Comparison of ENCODE assay signal across 21 mouse cellular contexts in the genomic region with DNA sequence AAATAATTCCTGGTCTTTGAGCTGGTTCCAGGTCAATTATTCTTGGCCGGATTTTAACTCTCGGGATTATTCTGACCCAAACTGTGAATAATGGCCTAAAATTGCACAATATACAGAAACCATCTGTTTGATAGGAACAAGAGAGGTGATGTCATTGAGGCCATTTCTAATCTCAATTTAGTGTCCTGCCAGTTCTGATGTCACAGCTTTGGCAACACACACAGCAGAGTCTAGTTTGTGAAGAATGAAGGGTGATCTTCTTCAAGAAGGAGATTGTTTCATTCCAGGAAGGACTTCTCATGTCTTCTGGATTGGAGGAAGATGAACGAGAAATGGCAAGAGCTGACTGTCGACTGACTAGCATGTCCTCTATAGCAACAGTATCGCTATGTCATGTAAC.
A peak's percentile ranks its signal among the peaks of the same experiment; 100 is the strongest.
DNase-seq lines count a peak whose midpoint lies in the region; ATAC-seq and TF ChIP-seq lines count a peak whose summit lies in the region.
"Had no signal": no experiment of that assay in that cellular context is flagged by ENCODE, and none has a peak within 500 bp of the region (broad histone marks: within the 10 kb centered on the region; RNA-seq: fewer than 3 reads in every experiment).

No protein-coding gene starts in this region.

- ATAC-seq in liver, postnatal 0 days, result no peak
- ATAC-seq in midbrain, embryonic 15.5 days (replicated peaks), result no peak
- ATAC-seq: CD4-positive, CD25-positive, alpha-beta regulatory T cell, adult 4 months; forebrain, embryonic 13.5 days; intestine, embryonic 16.5 days; midbrain, embryonic 13.5 days had no signal

- H3K4me1 ChIP-seq in liver, adult 2 months (ENCODE audit: control insufficient read depth, insufficient read depth, low read length), result no peaks in the 10 kb centered on the region
- no peaks in the 10 kb centered on the region for H3K4me1 ChIP-seq in liver, postnatal 0 days (ENCODE audit: insufficient read depth)
- H3K4me1 ChIP-seq in midbrain, embryonic 15.5 days, result no peaks in the 10 kb centered on the region
- H3K4me1 ChIP-seq: forebrain, embryonic 13.5 days; limb, embryonic 13.5 days; liver, embryonic 15.5 days; midbrain, embryonic 13.5 days had no signal

- H3K27ac ChIP-seq in liver, adult 2 months (replicated peaks; ENCODE audit: insufficient read depth, low read depth, low read length), result no peak overlapping the region
- no peak overlapping the region for H3K27ac ChIP-seq in liver, postnatal 0 days (ENCODE audit: low read depth)
- H3K27ac ChIP-seq in midbrain, embryonic 15.5 days, result no peak overlapping the region
- H3K27ac ChIP-seq: forebrain, embryonic 13.5 days; heart, embryonic 13.5 days; hindbrain, embryonic 14.5 days; limb, embryonic 13.5 days; liver, embryonic 15.5 days; midbrain, embryonic 13.5 days had no signal

- no peak overlapping the region for H3K9ac ChIP-seq in liver, adult 2 months (ENCODE audit: low read depth, low read length)
- no peak overlapping the region for H3K9ac ChIP-seq in liver, postnatal 0 days (replicated peaks)
- no peak overlapping the region for H3K9ac ChIP-seq in midbrain, embryonic 15.5 days
- H3K9ac ChIP-seq: forebrain, embryonic 13.5 days; heart, embryonic 13.5 days; hindbrain, embryonic 14.5 days; limb, embryonic 13.5 days; liver, embryonic 15.5 days; midbrain, embryonic 13.5 days had no signal

- H3K4me2 ChIP-seq in liver, postnatal 0 days (ENCODE audit: low read depth, low read length), result no peak overlapping the region
- no peak overlapping the region for H3K4me2 ChIP-seq in midbrain, embryonic 15.5 days
- H3K4me2 ChIP-seq: forebrain, embryonic 13.5 days; heart, embryonic 13.5 days; hindbrain, embryonic 14.5 days; limb, embryonic 13.5 days; liver, embryonic 15.5 days; midbrain, embryonic 13.5 days had no signal

- no peak for TF ChIP-seq CTCF in liver, adult 2 months (IDR thresholded peaks at IDR 0.05; ENCODE audit: low read depth, low read length)
- TF ChIP-seq CTCF in liver, postnatal 0 days (IDR thresholded peaks at IDR 0.05; ENCODE audit: low read depth), result no peak

- no peaks in the 10 kb centered on the region for H3K36me3 ChIP-seq in liver, adult 2 months (ENCODE audit: control insufficient read depth, insufficient read depth, low read length)
- no peaks in the 10 kb centered on the region for H3K36me3 ChIP-seq in liver, postnatal 0 days (replicated peaks; ENCODE audit: insufficient read depth, low read length)
- H3K36me3 ChIP-seq in midbrain, embryonic 15.5 days (replicated peaks), result no peaks in the 10 kb centered on the region
- H3K36me3 ChIP-seq: G1E; heart, embryonic 13.5 days; limb, embryonic 13.5 days; liver, embryonic 15.5 days; midbrain, embryonic 13.5 days had no signal

- no peaks in the 10 kb centered on the region for H3K9me3 ChIP-seq in liver, postnatal 0 days (ENCODE audit: low read length)
- H3K9me3 ChIP-seq in midbrain, embryonic 15.5 days, result no peaks in the 10 kb centered on the region
- H3K9me3 ChIP-seq: forebrain, embryonic 13.5 days; G1E; heart, embryonic 13.5 days; limb, embryonic 13.5 days; liver, embryonic 15.5 days; midbrain, embryonic 13.5 days had no signal

- no peak for TF ChIP-seq POLR2A in liver, adult 2 months (IDR thresholded peaks at IDR 0.05; ENCODE audit: extremely low read depth, insufficient read depth, low read length)

- 0 out of 2 replicates have a peak, but pooled peaks cover 2% of the 10 kb centered on the region for H3K27me3 ChIP-seq in liver, adult 2 months (ENCODE audit: control insufficient read depth, insufficient read depth, low read length)
- H3K27me3 ChIP-seq in liver, postnatal 0 days (ENCODE audit: insufficient read depth, low read length), result no peaks in the 10 kb centered on the region
- H3K27me3 ChIP-seq in midbrain, embryonic 15.5 days (replicated peaks), result no peaks in the 10 kb centered on the region
- H3K27me3 ChIP-seq: forebrain, embryonic 13.5 days; heart, embryonic 13.5 days; limb, embryonic 13.5 days; liver, embryonic 15.5 days; midbrain, embryonic 13.5 days had no signal

- H3K79me2 ChIP-seq in liver, adult 2 months (ENCODE audit: control insufficient read depth, insufficient read depth, low read length), result no peaks in the 10 kb centered on the region

- no peak overlapping the region for H3K4me3 ChIP-seq in liver, adult 2 months (ENCODE audit: insufficient read depth, low read depth, low read length)
- no peak overlapping the region for H3K4me3 ChIP-seq in liver, postnatal 0 days (ENCODE audit: low read depth, low read length)
- no peak overlapping the region for H3K4me3 ChIP-seq in midbrain, embryonic 15.5 days
- H3K4me3 ChIP-seq: forebrain, embryonic 13.5 days; heart, embryonic 13.5 days; limb, embryonic 13.5 days; liver, embryonic 15.5 days; midbrain, embryonic 13.5 days had no signal

- 75% methylated on average over 5 of the region's 5 CpGs for WGBS in liver, adult 2 months
- WGBS in liver, postnatal 0 days (ENCODE audit: insufficient replicate concordance), result 81% methylated on average over 5 of the region's 5 CpGs
- 93% methylated on average over 5 of the region's 5 CpGs for WGBS in midbrain, embryonic 15.5 days

- intact Hi-C loops in gastrocnemius, postnatal 14 days (cut with DNase I; ENCODE audit: low total_unique reads), result no loop called here
- intact Hi-C loops in heart, postnatal 36 days (cut with DNase I), result no loop called here

- TF ChIP-seq EP300 in liver, postnatal 0 days (IDR thresholded peaks at IDR 0.05; ENCODE audit: low read depth), result no peak

- peak; percentile 1 for DNase-seq in adrenal gland, adult 2 months
- DNase-seq in adrenal gland, postnatal 14 days, result no peak
- peak; percentile 5 for DNase-seq in liver, adult 2 months (ENCODE audit: extremely low read depth, low read depth, low spot score)
- no peak for DNase-seq in liver, postnatal 0 days
- peak; percentile 15 for DNase-seq in gastrocnemius, postnatal 14 days
- DNase-seq in heart, postnatal 36 days, result peak; percentile 55 to 64
- no peak for DNase-seq in layer of hippocampus, postnatal 10 days (ENCODE audit: low spot score in 2 of 2)
- DNase-seq: cerebellum, postnatal 25 days; layer of hippocampus, adult 9-11 months; right cerebral cortex, adult 18-20 months; thymus, adult 18-20 months had no signal

Comparison
In these comparisons a context has a peak if more than half of its experiments do, and no peak if none do; other contexts are left out.
1. DNase-seq: peak in adrenal gland, adult 2 months (single experiment), liver, adult 2 months (single experiment), gastrocnemius, postnatal 14 days (single experiment) and heart, postnatal 36 days (2 of 2); none in adrenal gland, postnatal 14 days (single experiment), liver, postnatal 0 days (single experiment) and layer of hippocampus, postnatal 10 days (0 of 2).